Mouse (Mus musculus): ENCODE results near the gene Ccdc8. TPM values are rescaled to one million over a fixed set of nuclear protein-coding genes. Genes with fewer than 3 reads are reported as not detected.
A peak's percentile ranks its signal among the peaks of the same experiment; 100 is the strongest.

The Ccdc8 gene
- total RNA-seq, 1 experiment from 2014 or later: 18.4 TPM

- no peak for DNase-seq
Measured at GRCm38 (mm10) chr7:17009326-17010009, 17.0 kb downstream of the Ccdc8 start.

GRCm38 (mm10) chr7:17010010-17010347 is 17.5 kb downstream of the Ccdc8 start:
- peak; percentile 49 for DNase-seq

- no peak for DNase-seq
Measured at GRCm38 (mm10) chr7:17011909-17012590, 19.5 kb downstream of the Ccdc8 start.

- DNase-seq: no peak
Measured at GRCm38 (mm10) chr7:17015381-17015780, 22.9 kb downstream of the Ccdc8 start.

- peak; percentile 93 for DNase-seq
Measured at GRCm38 (mm10) chr7:17017036-17017435, 24.5 kb downstream of the Ccdc8 start.

- DNase-seq: no peak
Measured at GRCm38 (mm10) chr7:17017921-17018320, 25.4 kb downstream of the Ccdc8 start.

GRCm38 (mm10) chr7:17019426-17020166 is 27.1 kb downstream of the Ccdc8 start:
- no peak for DNase-seq

GRCm38 (mm10) chr7:17022176-17022575 is 29.7 kb downstream of the Ccdc8 start:
- no peak for DNase-seq

GRCm38 (mm10) chr7:17023701-17024100 is 31.2 kb downstream of the Ccdc8 start:
- no peak for DNase-seq

- DNase-seq: peak; percentile 46
Measured at GRCm38 (mm10) chr7:17024141-17024540, 31.6 kb downstream of the Ccdc8 start.

GRCm38 (mm10) chr7:17024814-17025504 is 32.5 kb downstream of the Ccdc8 start:
- peak; percentile 52 for DNase-seq

- no peak for DNase-seq
Measured at GRCm38 (mm10) chr7:17025505-17025894, 33.0 kb downstream of the Ccdc8 start.

- no peak for DNase-seq
Measured at GRCm38 (mm10) chr7:17025896-17026622, 33.6 kb downstream of the Ccdc8 start.

GRCm38 (mm10) chr7:17026710-17027587 is 34.4 kb downstream of the Ccdc8 start:
- no peak for DNase-seq

GRCm38 (mm10) chr7:17027588-17028343 is 35.3 kb downstream of the Ccdc8 start, which contains the start of gene Ppp5c:
Ppp5c (minus strand) TSS chr7:17027924.
- peak; percentile 96 for DNase-seq

GRCm38 (mm10) chr7:17028923-17029322 is 36.4 kb downstream of the Ccdc8 start:
- no peak for DNase-seq

GRCm38 (mm10) chr7:17030239-17030638 is 37.7 kb downstream of the Ccdc8 start:
- DNase-seq: no peak

- no peak for DNase-seq
Measured at GRCm38 (mm10) chr7:17038018-17038695, 45.6 kb downstream of the Ccdc8 start.

- DNase-seq: no peak
Measured at GRCm38 (mm10) chr7:17039373-17039772, 46.9 kb downstream of the Ccdc8 start.

Measured in adrenal gland, postnatal 14 days (tissue).